Mouse (Mus musculus) testis, adult 2 months (tissue): Measurements from ENCODE around the gene Helb.

Experiments
- CTCF ChIP-seq: fragments of 200-500 bp; IDR thresholded peaks from 2 replicates; pipeline ENCODE4 v1.5.1; 2012; ENCODE audit warnings: low read depth, mild to moderate bottlenecking, inconsistent platforms, low read length, moderate library complexity; ENCODE audit not compliant: control insufficient read depth, insufficient read depth, insufficient replicate concordance
- POLR2A ChIP-seq: fragments of 200-500 bp; IDR thresholded peaks from 2 replicates; pipeline ENCODE4 v1.6.1; 2012; ENCODE audit warnings: low read depth, mild to moderate bottlenecking, inconsistent platforms, low read length, moderate library complexity; ENCODE audit not compliant: control insufficient read depth

DNA sequence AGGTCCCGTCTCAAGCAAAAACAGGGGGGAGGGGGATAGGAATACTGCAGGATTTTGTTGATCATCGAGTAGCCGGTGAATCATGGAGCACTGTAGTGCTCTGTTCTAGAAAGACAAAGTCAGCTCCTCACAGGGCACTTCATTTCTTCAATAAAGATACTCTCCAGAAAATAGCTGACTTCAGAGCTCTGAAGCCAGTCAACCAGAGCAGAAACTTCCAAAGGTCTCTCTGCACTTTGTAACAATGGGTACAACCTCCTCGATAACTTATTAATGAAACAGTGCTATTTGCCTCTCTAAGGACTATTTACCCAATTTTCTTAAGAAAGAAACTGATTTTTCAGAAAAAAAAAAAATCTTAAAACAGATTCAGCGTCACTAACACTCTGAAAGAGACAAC lies 17.1 kb downstream of the Helb start:
- TF ChIP-seq CTCF (no peak), POLR2A (no peak)
